Mouse (Mus musculus): ENCODE data around the gene Asgr1.

GRCm38 (mm10) chr11:70057805-70058204, 3.9 kb downstream of the Asgr1 start:
- no peak for TF ChIP-seq POLR2A (IDR thresholded peaks at IDR 0.05; ENCODE audit: insufficient read length, low read depth)
- TF ChIP-seq MAX (IDR thresholded peaks at IDR 0.05; ENCODE audit: low read depth): no peak
- no peak for TF ChIP-seq TCF12 (IDR thresholded peaks at IDR 0.05; ENCODE audit: insufficient read depth, poor library complexity, severe bottlenecking)
- no peak for TF ChIP-seq MYOG (IDR thresholded peaks at IDR 0.05; ENCODE audit: control insufficient read depth in 1 of 3, insufficient read depth in 1 of 3, insufficient read length in 2 of 3, low read depth in 2 of 3)
- TF ChIP-seq USF1 (IDR thresholded peaks at IDR 0.05; ENCODE audit: low read depth): no peak
- no peak for TF ChIP-seq SRF (IDR thresholded peaks at IDR 0.05; ENCODE audit: control insufficient read depth, insufficient read length, low read depth)
- TF ChIP-seq POLR2AphosphoS2 (IDR thresholded peaks at IDR 0.05; ENCODE audit: insufficient read length, low read depth): no peak
